Mouse (Mus musculus) thymus, adult 2 months (tissue): ENCODE measurements around the gene Tcl1b1.

Experiments used
- CTCF ChIP-seq: fragments of 200-500 bp; IDR thresholded peaks from 2 replicates; pipeline ENCODE4 v1.5.1; 2012; ENCODE audit warnings: mild to moderate bottlenecking, control low read depth, low read length, moderate library complexity, borderline replicate concordance; ENCODE audit not compliant: control insufficient read depth, poor library complexity, insufficient read depth; ENCODE audit errors: extremely low read depth
- POLR2A ChIP-seq: fragments of 200-500 bp; IDR thresholded peaks from 2 replicates; pipeline ENCODE4 v1.6.1; 2012; ENCODE audit warnings: mild to moderate bottlenecking, low read length, control low read depth, moderate library complexity; ENCODE audit not compliant: control insufficient read depth, poor library complexity, insufficient read depth; ENCODE audit errors: extremely low read depth

DNA sequence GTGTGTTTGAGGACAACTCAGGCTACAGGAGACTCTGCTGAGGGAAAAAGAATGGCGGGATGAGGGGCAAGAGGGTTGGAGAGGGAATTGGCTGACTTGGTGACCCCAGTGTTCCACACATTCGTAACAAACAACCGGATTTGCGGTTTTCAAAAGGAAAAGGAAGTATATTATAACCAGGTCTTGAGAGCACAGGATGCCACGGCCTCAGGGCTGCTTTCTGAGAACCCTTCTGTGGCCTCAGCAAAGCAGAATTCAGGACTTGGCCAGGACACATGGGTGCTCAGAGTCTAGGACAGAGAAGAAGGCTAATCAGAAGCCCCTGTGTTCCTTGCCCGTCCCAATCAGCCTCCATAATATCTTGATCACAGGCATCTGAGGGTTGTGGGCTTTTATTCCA, 648 bp upstream of the Tcl1b1 start:
- TF ChIP-seq CTCF (no peak), POLR2A (no peak)
